Mouse (Mus musculus): ENCODE data around the gene Syne1.

GRCm38 (mm10) chr10:5445313-5445712, 106.0 kb downstream of the Syne1 start:
- no peak for TF ChIP-seq EP300 (optimal IDR thresholded peaks at IDR 0.05)
- TF ChIP-seq CTCF (IDR thresholded peaks at IDR 0.05; ENCODE audit: low read depth) = no peak
